Mouse (Mus musculus) layer of hippocampus, postnatal 14 days (tissue): ENCODE data around the gene Phf7. TPM values are rescaled to one million over a fixed set of nuclear protein-coding genes. Genes with fewer than 3 reads are reported as not detected.

ENCODE experiments used
- DNase-seq, 2 experiments: peaks; one replicate each; pipeline ENCODE4 v3.0.0; 2021 to 2022; ENCODE audit warnings: low spot score in 2 of 2, mixed read lengths in 1 of 2
- long read RNA-seq, 2 experiments: library from polyadenylated mRNA; stranded (forward); transcript quantifications; one replicate each; pipeline ENCODE4 v2.0.0; 2021
- total RNA-seq, 2 experiments: library from RNA; stranded (reverse); gene quantifications; 2 replicates each; pipeline ENCODE4 v1.2.3; 2021

The Phf7 gene
- total RNA-seq, result 1 to 10 TPM; 4.0 to 6.3 TPM
- long read RNA-seq, experiment 1, partial matches to known transcripts, result 0 of 1 reads
- long read RNA-seq, experiment 1, other reads (novel, unspliced or antisense), result 0 of 1 reads
- long read RNA-seq, experiment 2, partial matches to known transcripts, result 0 of 3 reads
- long read RNA-seq, experiment 2, other reads (novel, unspliced or antisense), result 1 of 3 reads

DNA sequence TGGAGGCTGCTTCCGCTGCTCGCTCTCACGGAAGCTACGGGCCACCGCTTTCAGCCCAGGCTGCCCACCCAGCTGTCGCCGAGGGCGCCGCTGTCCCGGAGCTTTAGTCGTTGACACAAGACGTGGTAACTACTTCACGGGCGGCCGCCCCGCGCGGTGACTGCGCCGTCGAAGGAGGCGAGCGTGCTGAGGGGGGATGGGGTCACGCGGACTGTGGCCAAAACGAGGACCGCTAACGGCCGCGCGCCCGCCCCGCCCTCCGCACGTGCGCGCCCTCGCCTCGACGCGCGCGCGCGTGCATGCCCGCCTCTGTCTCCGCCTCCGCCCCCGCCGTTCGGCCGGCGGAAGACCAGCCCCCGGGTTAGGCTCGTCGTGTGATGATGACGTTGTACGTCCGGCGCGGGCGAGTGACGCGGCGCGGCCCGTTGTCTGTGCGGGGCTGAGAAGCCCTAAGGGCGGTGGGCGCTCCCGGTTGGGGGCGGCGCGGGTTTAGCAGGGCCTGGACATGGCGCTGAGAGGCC lies at the start of gene Phf7, which contains the start of gene Bap1:
Gene Phf7, minus strand, starts transcription at position 234 of the 521 bp plus-strand sequence.
Gene Bap1, plus strand, starts transcription at position 367 of the 521 bp plus-strand sequence.
- peak; percentile 95 to 97 for DNase-seq

DNA sequence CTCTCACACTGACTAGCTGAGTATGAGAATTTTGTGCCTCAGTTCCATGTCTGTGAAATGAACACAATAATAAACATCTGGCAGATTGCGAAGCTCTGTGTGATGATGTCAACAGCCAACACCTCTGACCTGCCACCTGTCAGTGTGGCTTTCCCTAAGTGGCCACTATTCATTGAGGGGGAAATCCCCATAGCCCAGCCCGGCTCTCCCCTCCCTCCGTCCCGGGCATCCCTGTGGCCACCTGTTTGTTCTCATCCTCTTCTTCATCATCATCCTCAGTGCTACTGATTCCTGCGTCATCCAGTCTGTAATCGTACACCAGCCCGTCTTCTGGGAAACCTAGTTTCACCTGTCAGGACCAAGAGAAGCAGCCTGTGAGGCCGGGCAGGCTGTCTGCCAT lies 34.6 kb upstream of the Phf7 start:
- no peak for DNase-seq

DNA sequence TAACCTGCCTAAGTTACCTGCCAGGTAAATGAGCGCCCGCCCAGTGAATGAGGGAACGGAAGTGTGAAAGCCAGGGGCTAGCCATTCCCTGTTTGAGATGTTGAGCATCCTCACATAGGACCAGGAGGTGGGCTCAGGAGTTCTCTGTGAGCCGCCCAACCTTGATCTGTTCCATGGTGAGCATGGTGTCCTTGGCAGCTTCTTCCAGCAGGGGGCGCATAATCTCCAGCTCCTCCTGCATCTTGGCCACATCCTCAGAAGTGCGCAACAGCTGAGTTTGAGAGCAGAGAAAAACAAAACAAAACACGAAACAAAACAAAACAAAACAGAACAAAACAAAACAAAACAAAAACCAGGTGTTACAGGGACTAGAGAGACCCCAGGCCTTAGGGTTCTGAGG lies 21.0 kb upstream of the Phf7 start:
- DNase-seq, result peak; percentile 73 to 81

DNA sequence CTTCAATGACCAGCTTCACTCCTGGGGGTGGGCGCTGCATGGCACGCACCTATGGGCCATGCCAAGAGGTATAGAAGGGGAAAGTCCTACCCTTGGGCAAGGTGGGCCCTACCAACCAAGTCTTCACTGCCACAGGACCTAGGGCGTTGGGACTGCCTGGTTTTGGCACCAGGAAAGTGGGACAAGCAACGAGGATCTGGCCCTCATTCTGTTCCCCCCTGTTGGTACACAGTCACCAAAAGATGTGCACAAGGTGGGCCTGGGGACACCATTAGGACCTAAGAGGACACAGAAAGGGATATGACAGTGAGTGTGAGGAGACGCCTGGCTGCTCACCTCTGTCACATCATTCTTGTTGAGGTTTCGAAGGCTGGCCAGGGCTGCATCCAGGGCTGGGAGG lies 20.0 kb upstream of the Phf7 start:
- DNase-seq, result no peak

DNA sequence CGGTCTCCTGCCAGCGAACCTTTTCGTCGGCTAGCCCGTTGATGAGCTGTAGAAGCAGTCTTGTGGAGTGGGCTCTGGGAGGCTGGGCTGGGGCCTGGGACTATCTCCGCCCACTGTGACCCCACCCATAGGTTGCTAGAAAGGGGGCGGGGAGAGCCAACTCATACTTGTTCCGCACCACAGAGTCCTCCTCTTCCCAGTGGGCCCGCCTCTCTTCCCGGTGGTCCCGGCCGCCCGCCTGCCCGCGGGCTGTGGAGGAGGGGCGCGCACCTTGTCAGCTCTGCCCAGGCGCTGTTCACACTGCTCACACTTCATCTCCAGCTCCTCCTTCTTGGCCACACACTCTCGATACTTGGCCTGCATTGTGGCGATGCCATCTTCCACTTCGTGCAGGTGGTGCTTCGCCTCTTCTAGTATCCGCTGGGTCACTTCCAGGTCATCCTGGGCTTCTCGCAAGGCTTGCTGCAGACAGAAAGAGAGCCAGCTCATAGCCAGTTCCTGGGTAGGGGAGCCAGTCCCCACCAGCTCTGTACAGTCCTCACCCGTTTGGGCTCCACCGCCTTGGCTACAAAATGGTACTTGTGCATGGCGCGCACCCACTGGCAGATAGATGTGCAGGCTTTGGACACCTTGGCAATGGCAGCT lies 18.5 kb upstream of the Phf7 start:
- peak; percentile 41 to 42 for DNase-seq

DNA sequence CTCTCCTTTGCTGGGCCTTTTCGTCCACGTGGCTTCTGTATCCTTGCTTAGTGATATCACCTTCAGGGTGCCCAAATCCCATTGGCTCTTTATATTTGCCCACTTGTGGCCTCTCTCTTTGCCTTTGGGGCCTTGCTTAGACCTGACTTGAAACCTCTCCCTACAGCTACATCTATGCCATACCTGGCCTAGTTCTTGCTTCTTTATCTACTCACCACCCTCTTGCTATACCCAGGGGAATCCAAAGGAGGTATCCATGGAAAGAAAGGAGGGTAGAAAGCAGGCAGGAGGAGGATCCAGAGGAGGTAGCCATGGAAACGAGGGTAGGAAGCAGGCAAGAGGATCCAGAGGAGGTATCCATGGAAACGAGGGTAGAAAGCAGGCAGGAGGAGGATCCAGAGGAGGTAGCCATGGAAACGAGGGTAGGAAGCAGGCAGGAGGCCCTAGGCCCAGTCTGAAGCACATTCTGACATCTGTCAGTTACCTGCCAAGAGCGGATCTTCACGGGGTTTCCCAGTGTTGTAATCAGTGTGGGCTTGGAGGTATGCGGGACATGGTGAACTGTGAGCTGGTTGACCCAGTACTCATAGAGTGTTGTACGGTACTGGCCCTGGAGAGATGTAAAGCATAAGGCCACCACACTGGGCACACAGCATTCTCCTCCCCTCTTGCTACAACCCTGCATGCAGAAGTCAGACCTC lies 17.3 kb upstream of the Phf7 start:
- DNase-seq, result peak; percentile 59 to 62

DNA sequence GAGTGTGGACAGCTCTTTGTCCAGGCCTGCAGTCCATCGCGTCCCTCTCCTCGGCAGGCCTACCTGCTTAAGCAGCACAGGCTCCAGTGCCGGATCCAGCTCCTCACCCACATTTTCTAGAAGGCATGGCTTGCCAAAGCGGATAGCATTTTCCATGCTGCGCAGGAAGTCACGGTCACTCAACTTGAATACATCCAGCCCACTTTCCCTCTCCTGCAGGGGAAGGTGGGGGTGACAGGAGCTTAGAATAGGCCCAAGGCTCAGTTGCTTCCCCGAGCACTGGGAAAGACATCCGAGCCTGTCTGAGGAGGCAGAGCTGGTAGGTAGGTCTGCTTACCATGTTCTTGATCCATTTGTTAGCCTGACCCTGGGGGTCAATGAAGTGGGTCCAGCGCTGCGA lies 16.5 kb upstream of the Phf7 start:
- DNase-seq, result no peak

DNA sequence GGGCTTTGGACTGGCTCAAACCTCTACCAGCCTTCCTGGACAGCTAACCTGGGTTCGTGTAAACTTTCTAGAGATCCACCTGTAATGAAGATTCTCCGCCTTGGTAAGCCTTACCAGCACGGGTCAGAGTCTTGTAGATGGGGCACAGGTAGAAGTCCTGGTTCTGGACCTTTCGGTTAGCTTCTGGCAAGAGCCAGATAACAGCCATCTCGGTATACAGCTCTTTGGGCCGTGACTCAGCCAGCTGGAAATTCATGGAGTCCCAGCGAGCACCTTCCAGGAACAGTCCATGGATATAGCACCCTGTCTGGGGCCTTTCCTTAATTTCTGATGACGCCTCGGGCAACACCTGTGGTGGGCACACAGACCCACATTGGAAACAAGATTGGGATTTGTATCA lies 9.8 kb upstream of the Phf7 start:
- DNase-seq, result no peak

DNA sequence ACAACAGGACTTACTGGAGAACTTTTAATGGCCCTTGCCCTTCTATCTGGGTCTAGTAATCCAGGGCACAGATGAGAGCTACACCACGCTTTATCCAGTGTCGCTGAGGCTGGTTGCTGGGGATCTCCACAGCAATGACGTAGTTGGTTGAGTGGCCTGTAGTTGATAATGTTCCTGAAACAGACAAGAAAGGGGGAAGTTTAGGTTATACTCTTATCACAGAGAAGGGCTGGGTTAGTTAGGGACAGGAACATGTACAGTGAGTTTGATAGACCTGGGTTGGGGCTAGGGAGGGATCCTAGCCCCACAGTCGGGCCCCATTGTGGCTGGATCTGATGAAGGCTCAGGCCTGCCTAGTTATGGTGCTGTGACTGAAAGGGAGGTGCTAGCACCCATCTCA lies 9.3 kb upstream of the Phf7 start:
- DNase-seq, result no peak

DNA sequence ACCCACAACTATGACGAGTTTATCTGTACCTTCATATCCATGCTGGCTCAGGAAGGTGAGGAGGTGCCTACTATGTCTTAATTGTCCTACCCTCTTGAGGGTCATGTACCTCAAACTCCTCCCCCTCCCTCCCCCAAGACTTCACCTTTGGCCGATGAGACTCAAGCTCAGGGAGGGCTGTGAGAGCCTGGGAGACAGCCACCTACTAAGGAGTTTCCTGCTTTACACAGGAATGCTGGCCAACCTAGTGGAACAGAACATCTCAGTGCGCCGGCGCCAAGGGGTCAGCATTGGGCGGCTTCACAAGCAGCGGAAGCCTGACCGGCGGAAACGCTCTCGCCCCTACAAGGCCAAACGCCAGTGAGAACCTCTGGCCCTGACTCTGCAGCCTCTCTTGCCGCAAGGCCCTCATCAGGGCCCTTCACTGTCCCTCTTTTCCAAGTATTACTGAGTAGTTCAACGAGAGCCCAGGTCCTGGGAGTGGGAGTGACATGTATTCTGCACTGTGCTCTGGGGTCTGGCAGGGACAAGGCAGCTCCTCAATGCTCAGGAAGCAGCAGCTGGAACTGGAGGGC lies 7.4 kb upstream of the Phf7 start:
- DNase-seq, result no peak

DNA sequence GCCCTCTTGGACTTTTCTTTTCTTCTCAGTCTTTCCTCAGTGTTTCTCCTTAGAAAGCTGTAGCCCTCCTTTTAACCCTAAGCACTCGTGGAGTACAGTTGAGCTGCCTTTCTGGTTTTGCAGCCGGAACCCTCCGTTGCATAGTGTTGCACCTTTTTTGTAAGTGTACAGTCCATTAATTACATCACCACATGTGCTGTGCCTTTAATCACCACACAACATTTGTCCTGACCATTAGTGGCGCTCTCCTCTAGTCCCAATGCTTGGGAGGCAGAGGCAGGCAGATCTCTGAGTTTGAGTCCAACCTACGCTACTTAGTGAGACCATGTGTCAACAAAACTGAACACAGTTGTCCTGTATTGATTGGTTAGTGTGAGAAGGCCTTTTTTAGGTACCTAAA lies 974 bp upstream of the Phf7 start:
- no peak for DNase-seq

DNA sequence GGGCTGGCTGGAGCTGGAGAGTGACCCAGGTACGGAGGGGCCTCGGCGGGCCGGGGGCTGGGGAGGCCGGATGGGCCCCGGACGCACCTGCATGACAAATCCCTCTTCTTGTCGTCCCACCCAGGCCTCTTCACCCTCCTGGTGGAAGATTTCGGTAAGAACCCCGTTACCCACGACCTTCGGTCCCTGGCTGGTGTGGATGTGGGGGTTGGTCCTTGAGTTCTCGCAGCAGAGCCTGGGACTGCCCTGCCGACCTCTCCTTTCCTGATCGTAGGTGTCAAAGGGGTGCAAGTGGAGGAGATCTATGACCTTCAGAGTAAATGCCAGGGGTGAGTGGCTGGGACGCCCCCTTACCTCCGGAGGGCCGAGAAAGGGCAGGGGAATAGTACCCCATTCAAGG lies 509 bp upstream of the Phf7 start:
- DNase-seq, result no peak

DNA sequence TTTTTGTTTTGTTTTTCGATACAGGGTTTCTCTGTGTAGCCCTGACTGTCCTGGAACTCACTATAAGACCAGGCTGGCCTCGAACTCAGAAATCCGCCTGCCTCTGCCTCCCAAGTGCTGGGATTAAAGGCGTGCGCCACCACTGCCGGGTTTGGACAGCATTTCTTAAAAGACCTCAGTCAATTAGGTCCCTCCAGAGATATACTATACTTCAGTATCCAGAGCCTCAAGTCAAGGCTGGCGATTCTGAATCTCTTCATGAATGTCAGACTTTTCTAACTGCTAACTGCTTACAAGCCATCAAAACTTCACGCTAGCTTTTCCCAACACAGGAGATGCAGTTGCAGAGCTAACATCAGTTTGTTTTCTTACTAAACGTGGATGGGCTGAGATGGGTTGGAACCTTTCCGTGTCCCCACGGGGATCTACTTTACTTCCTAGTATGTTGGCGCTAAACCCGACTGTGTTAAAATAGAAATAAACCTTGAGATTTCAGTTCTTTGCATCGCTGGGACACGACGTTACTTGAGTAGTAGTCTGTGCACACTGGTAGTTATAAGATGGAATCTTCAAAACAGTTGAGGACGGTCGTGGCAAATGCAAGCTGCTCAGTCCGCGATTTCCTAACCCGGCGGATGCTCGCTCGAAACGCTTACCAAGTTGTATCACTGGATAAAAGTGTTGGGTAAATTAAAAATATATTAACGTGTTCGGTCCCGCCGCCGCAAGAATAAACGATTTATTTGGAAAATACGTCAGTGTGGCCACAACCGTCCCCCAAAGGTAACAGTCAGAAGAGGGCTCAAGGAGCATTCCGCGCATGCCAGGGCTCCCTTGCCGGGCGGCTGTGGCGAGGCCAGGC lies 664 bp downstream of the Phf7 start:
- DNase-seq, result no peak

DNA sequence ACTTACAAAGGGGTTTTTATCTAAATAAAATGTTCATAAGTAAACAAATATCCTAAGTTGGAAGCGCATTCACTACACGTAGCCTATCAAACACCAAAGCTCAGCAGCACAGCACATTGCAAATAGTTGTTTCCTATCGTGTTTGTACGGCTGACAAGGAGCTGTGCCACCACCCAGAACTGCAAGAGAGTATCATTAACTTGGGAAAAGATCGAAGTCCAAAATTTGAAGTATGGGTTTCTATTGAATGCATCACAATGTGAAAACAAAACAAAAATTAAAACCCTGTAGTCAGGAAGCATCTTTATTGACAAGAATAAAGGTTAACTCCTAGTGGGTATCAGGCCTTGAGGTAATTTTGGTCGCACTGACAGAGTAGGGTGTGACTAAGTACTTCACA lies 2.7 kb downstream of the Phf7 start:
- no peak for DNase-seq

DNA sequence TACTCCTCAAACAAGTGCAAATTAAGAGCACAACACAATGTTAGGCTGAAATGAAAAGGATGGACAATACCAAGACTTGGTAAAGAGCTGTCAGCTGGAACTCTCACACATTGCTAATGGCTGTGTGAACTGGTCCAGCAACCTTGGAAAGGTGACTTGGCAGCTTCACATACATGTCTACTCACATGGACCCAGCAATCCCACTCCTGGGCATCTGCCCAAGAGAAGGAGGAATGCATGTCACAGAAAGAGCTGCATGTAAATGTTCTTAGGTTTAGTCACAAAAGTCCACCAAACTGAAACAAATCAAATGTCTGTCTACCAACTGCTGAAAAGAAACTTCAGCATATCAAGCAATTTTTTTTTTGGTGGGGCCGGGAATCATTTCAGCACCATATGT lies 5.2 kb downstream of the Phf7 start:
- DNase-seq, result no peak

DNA sequence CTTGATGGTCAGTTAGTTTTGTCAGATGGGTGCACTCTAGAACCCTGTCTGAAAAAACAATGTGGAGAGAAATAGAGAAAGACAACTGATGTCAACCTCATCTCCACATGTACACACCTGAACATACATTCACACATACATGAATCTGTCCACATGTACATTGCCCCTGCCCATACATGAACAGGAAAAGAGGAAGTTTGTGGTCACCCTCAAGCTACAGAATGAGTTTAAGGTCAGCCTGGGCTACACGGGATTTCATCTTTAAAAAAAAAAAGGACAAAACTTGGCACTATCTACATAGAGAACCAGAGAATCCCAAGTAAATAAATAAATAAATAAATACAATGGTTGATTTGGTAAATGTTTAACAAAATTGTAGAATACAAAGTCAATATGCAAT lies 6.3 kb downstream of the Phf7 start:
- no peak for DNase-seq

DNA sequence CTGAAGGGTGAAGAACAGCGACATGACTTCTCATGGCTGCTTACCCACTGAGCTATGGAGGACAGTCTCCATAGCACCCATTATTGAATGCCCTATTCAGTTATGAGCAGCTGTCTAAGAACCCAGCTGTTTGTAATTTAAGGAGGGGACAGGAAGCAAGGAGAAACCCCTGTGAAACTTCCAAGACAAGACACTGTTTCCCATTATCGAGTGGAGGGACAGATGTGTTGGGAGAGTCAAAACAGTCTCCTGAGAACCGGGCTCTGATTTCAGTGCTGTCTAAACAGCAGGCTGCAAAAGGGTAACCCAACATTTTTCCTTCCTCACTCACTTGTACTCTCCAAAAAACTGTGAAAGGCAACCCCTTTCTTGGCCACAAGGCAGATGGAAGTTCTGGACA lies 10.6 kb downstream of the Phf7 start:
- DNase-seq, result no peak

DNA sequence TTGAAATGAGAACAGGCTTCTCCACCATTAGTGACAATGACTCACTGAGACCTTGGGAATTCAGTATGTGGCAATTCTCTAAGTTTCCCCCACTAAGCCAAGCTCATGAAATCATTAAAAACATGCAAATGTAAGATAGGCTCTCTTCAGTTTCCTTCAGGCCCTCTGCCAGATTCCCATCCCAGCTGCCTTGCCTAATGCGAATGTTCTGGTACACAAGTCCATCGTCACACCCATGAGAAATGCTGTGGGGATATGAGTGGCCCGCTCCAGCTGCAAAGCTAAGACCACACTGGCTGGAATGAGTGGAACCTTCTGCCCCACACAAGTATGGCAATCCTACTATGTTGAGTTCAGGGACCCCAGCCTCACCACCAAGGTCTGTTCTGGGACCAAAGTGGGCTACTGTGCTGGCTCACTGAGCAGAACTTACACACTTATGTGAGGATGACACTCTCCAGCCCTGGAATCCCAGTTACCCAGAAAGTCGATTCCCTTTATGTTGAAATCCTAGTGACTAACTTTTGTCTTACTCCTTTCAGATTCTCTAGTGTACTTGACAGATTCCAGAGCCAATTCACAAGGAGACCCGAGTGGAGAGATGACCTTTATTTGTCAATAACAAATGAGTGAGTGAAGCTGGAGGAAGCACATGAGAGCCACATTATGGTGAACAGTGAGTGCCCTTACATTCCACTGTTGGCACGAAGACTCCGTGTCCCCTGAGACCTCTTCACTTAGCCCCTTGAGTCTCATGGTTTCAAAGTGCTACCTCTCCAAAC lies 13.8 kb downstream of the Phf7 start:
- DNase-seq, result no peak

DNA sequence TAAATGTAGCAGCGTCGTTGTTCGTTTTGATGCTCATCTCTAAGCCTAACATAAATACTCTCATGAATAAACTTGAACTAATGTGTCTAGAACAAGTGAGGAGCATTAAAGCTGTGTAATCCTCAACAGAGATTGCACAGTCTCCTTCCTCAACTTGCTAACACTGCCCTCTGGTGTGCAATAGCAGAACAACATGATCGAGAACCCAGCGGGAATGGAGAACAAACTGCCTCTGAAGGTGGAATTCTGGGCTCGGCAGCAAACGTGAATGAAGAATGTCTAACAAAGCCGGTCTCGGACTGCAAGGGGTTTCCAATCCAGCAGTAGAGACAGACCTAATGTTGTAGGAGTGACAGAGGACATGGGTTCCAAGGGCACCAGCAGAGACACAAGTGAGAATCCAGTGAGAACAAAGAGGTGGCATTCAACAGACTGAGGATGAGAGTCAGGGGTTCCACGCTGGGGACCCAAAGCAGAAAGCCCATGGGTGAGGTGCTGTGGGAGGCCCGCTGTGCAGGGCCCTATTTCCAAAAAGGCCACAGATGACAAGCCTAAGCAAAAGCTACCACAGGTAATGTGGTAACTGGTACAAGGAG lies 17.0 kb downstream of the Phf7 start:
- DNase-seq, result peak; percentile 83 to 89
